Mouse (Mus musculus) forebrain, embryonic 16.5 days (tissue): ENCODE measurements around the gene Rnf26. TPM values are rescaled to one million over a fixed set of nuclear protein-coding genes. Genes with fewer than 3 reads are reported as not detected.
A peak's percentile ranks its signal among the peaks of the same experiment; 100 is the strongest.

Source experiments
- ATAC-seq: fragments of 200-750 bp; cut with Nextera tagmentation; 2 replicates; pipeline ENCODE4 v1.8.0; 2017; ENCODE audit warnings: mild to moderate bottlenecking, moderate library complexity
- H3K27ac ChIP-seq: fragments of 300-500 bp; sonication (generic); 2 replicates; pipeline ENCODE4 v1.5.1; 2014; ENCODE audit warnings: low read length, control low read depth
- H3K27me3 ChIP-seq: fragments of 300-500 bp; sonication (generic); replicated peaks from 2 replicates; pipeline ENCODE4 v1.6.1; 2014; ENCODE audit warnings: low read length; ENCODE audit not compliant: control insufficient read depth, insufficient read depth
- H3K36me3 ChIP-seq: fragments of 300-500 bp; sonication (generic); 2 replicates; pipeline ENCODE4 v1.6.1; 2014; ENCODE audit not compliant: control insufficient read depth, insufficient read depth
- H3K4me1 ChIP-seq: fragments of 300-500 bp; sonication (generic); replicated peaks from 2 replicates; pipeline ENCODE4 v1.6.1; 2014; ENCODE audit warnings: low read length; ENCODE audit not compliant: control insufficient read depth, insufficient read depth
- H3K4me2 ChIP-seq: fragments of 300-500 bp; sonication (generic); 2 replicates; pipeline ENCODE4 v1.6.1; 2014; ENCODE audit warnings: mild to moderate bottlenecking, low read length, control low read depth
- H3K4me3 ChIP-seq: fragments of 300-500 bp; sonication (generic); replicated peaks from 2 replicates; pipeline ENCODE4 v1.5.1; 2014; ENCODE audit warnings: mild to moderate bottlenecking, low read length, control low read depth
- H3K9ac ChIP-seq: fragments of 300-500 bp; sonication (generic); replicated peaks from 2 replicates; pipeline ENCODE4 v1.6.1; 2014; ENCODE audit warnings: low read depth, low read length, control low read depth
- H3K9me3 ChIP-seq: fragments of 300-500 bp; sonication (generic); 2 replicates; pipeline ENCODE4 v1.6.1; 2016; ENCODE audit warnings: low read length; ENCODE audit not compliant: control insufficient read depth
- WGBS: fragments of 180-500 bp; shearing (Covaris S2); extraction: QIAGEN DNeasy Blood & Tissue Kit; methylation state at CpG from one replicate; pipeline ENCODE4 v1.1.7; 2014; 5-methylcytosine and 5-hydroxymethylcytosine counted together
- polyA plus RNA-seq: library from polyadenylated mRNA; unstranded; fragments of >200 nt; fragmentation: Nextera tagmentation; extraction: Ambion mirVana; gene quantifications from 2 replicates; pipeline ENCODE4 v1.2.1, GENCODE M21; 2015

The Rnf26 gene
- polyA plus RNA-seq: 33.4 and 43.2 TPM in 2 replicates

DNA sequence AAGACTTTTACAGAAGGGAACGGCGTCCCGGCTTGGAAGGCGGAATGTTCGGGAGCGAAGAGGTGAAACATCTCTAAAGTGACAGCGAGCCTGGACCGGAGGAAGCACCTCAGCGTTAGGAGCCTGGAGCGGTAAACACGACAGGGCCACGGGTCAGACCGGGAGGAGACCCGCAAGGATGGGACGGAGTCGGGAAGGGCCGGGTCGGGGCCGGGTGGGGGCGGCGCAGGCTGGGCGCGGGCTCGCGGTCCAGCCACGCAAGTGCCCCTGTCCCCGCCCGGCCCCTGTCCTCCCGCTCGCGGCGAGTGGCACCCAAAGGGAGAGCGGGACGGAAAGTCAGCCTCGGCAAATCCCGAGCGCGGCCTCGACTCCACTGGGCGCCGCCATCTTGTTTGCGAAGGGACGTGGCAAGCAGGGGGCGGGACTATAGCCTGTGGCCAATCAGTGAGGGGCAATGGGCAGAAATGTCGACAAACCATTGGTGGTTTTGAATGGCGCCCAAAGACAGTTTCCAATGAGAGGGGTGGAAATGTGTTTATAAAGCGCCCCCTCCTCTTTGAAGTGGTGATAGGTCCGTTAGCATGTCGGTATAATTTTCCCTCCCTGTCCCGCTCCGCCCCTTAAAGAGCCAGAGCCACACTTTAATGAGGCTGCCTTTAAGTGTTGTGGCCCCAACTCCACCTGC lies at the start of gene Rnf26, which contains the start of gene Gm49380:
TSS of gene Rnf26 (minus strand) at position 413 of the 685 bp plus-strand sequence.
TSS of gene Gm49380 (minus strand) at position 396 of the 685 bp plus-strand sequence.
- Histone ChIP-seq H3K27ac (no peak within 1 kb of the TSS), H3K9ac (peak within 1 kb of the TSS; percentile 75), H3K4me1 (peaks cover 26% of the 10 kb centered on the region), H3K9me3 (no peaks in the 10 kb centered on the region), H3K4me3 (peak within 1 kb of the TSS; percentile 68), H3K27me3 (no peaks in the 10 kb centered on the region), H3K4me2 (peak within 1 kb of the TSS; percentile 49), H3K36me3 (no peaks in the 10 kb centered on the region)
- peak; percentile 97 for ATAC-seq
- WGBS: under 1% methylated on average over 50 of the region's 51 CpGs

GRCm38 (mm10) chr9:44159886-44160285 lies 46.6 kb upstream of the Rnf26 start:
- Histone ChIP-seq H3K9ac (no peak overlapping the region), H3K9me3 (no peaks in the 10 kb centered on the region), H3K27ac (no peak overlapping the region), H3K4me1 (no peaks in the 10 kb centered on the region), H3K36me3 (peaks cover 31% of the 10 kb centered on the region), H3K4me3 (no peak overlapping the region), H3K4me2 (no peak overlapping the region), H3K27me3 (no peaks in the 10 kb centered on the region)
- 81% methylated on average over 3 of the region's 3 CpGs for WGBS
- ATAC-seq: no peak

DNA sequence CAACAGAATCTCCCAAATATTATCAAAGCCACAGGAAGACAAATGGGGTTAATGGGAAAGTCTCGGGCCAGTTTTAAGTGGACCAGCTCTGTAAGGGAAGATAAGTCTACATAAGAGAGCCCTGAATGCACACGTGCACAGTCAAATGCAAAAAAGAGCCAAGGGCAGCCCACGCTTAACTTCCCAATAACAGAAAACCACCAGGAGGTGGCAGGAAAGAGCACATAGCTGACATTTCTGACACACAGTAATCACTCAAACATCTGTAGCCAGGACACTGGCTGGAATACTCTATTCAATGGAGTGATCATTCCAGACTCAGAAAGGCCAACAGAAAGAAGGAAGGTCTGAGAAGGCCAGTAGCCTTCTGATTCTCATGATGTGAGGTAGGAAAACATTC lies 34.0 kb upstream of the Rnf26 start:
- Histone ChIP-seq H3K27me3 (no peaks in the 10 kb centered on the region), H3K4me3 (no peak overlapping the region), H3K4me1 (no peaks in the 10 kb centered on the region), H3K36me3 (no peaks in the 10 kb centered on the region; the same call in 1 of the 2 replicates), H3K27ac (no peak overlapping the region), H3K9ac (no peak overlapping the region), H3K9me3 (no peaks in the 10 kb centered on the region), H3K4me2 (no peak overlapping the region)
- ATAC-seq: no peak
- WGBS: 51% methylated on average over 3 of the region's 3 CpGs

GRCm38 (mm10) chr9:44144718-44145060 lies 31.4 kb upstream of the Rnf26 start:
- H3K9ac ChIP-seq: no peak overlapping the region
- ATAC-seq: no peak
- H3K4me2 ChIP-seq: no peak overlapping the region
- H3K27me3 ChIP-seq: no peaks in the 10 kb centered on the region
- H3K9me3 ChIP-seq: no peaks in the 10 kb centered on the region
- no peak overlapping the region for H3K27ac ChIP-seq
- H3K36me3 ChIP-seq: no peaks in the 10 kb centered on the region; the same call in none of the 2 replicates
- no peaks in the 10 kb centered on the region for H3K4me1 ChIP-seq
- H3K4me3 ChIP-seq: no peak overlapping the region

- Histone ChIP-seq H3K27ac (no peak overlapping the region), H3K9ac (no peak overlapping the region), H3K4me2 (no peak overlapping the region), H3K4me3 (no peak overlapping the region), H3K36me3 (no peaks in the 10 kb centered on the region; the same call in none of the 2 replicates), H3K27me3 (no peaks in the 10 kb centered on the region), H3K4me1 (no peaks in the 10 kb centered on the region), H3K9me3 (no peaks in the 10 kb centered on the region)
- 29% methylated on average over 7 of the region's 8 CpGs for WGBS
- ATAC-seq: no peak
Measured at GRCm38 (mm10) chr9:44144023-44144717, 30.9 kb upstream of the Rnf26 start.

GRCm38 (mm10) chr9:44143421-44143820 lies 30.1 kb upstream of the Rnf26 start:
- H3K36me3 ChIP-seq: no peaks in the 10 kb centered on the region; the same call in none of the 2 replicates
- H3K4me3 ChIP-seq: no peak overlapping the region
- H3K9ac ChIP-seq: no peak overlapping the region
- H3K4me1 ChIP-seq: no peaks in the 10 kb centered on the region
- no peaks in the 10 kb centered on the region for H3K9me3 ChIP-seq
- no peak overlapping the region for H3K4me2 ChIP-seq
- ATAC-seq: no peak
- H3K27me3 ChIP-seq: no peaks in the 10 kb centered on the region
- WGBS: 62% methylated on average over 5 of the region's 5 CpGs
- H3K27ac ChIP-seq: no peak overlapping the region

DNA sequence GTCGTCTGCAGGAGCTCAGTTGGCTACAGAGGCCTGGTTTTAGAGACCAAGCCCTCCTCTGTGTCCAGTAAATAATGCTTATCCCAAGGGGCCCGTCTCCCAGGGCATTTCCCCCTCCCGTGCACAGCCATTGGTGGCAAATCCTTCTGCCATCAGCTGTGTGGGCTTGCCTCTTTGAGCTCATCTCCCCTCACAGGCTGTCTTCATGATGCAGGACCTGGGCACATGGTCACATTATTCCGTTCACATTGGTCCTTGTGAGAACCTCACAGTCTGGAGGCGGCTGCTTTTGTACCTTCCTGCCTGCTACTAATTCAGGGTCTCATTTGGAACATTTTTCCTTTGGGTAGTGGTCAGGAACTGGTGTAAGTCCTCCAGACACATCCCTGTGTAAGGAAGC lies 28.6 kb upstream of the Rnf26 start:
- H3K27me3 ChIP-seq: no peaks in the 10 kb centered on the region
- no peaks in the 10 kb centered on the region; the same call in none of the 2 replicates for H3K36me3 ChIP-seq
- H3K9me3 ChIP-seq: no peaks in the 10 kb centered on the region
- H3K9ac ChIP-seq: no peak overlapping the region
- 65% methylated on average over 5 of the region's 5 CpGs for WGBS
- H3K4me2 ChIP-seq: no peak overlapping the region
- H3K4me3 ChIP-seq: no peak overlapping the region
- no peaks in the 10 kb centered on the region for H3K4me1 ChIP-seq
- no peak overlapping the region for H3K27ac ChIP-seq
- no peak for ATAC-seq

- Histone ChIP-seq H3K4me1 (peaks cover 23% of the 10 kb centered on the region), H3K9ac (no peak overlapping the region), H3K9me3 (no peaks in the 10 kb centered on the region), H3K4me3 (no peak overlapping the region), H3K27ac (no peak overlapping the region), H3K4me2 (no peak overlapping the region), H3K36me3 (no peaks in the 10 kb centered on the region; the same call in 1 of the 2 replicates), H3K27me3 (0 out of 2 replicates have a peak, but pooled peaks cover 5% of the 10 kb centered on the region)
- 77% methylated on average over 4 of the region's 4 CpGs for WGBS
- no peak for ATAC-seq
Measured at GRCm38 (mm10) chr9:44137846-44138245, 24.5 kb upstream of the Rnf26 start.

DNA sequence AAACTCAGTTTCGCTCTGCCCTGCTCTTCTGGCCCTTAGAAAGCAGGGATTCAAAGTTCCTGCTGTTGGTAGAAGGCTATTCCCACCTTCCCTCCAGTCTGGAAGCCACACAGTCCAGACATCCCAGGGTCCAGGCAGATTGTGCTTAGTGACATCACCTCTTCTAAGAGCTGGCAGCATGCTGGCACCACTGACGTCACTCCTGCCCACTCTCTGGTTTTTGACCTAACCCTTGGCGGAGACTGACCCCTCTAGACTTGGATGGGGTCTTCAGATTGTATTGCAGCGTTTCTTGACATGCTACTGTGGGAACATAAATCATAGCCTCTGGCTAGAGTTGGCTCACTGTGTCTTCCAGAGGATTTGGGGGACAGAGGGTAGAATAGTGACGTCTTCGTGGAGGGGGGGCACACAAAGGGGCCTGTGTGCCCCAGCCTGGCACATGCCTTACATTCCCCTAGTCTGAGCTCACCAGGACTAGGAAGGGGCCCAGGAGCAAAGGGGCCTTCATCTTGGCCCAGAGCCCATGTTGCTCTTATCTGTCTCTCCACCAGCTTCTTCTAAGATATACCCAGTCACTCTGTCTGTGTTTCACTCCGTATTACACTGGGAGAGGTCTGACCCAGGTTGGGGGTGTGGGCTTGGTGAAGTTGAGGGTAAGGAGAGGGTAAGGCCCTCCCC lies 22.6 kb upstream of the Rnf26 start:
- Histone ChIP-seq H3K4me3 (peak overlapping the region; percentile 39), H3K4me1 (peaks cover 23% of the 10 kb centered on the region), H3K9ac (no peak overlapping the region; the same call in 1 of the 2 replicates), H3K36me3 (no peaks in the 10 kb centered on the region; the same call in 1 of the 2 replicates), H3K27ac (no peak overlapping the region), H3K9me3 (no peaks in the 10 kb centered on the region), H3K4me2 (peak overlapping the region; percentile 75), H3K27me3 (0 out of 2 replicates have a peak, but pooled peaks cover 5% of the 10 kb centered on the region)
- 46% methylated on average over 7 of the region's 7 CpGs for WGBS
- ATAC-seq: peak; percentile 14; the same call in 1 of the 2 replicates
